Mouse (Mus musculus): Measurements from ENCODE around the gene Fmnl3.

GRCm38 (mm10) chr15:99368583-99369266, 1.6 kb downstream of the Fmnl3 start:
- TF ChIP-seq EP300 (IDR thresholded peaks at IDR 0.05; ENCODE audit: low read depth in 1 of 2, low read length in 2 of 2) (no peak), CTCF (IDR thresholded peaks at IDR 0.05 in 2 of 3, conservative IDR thresholded peaks at IDR 0.05 in 1 of 3; ENCODE audit: control insufficient read depth in 1 of 3, insufficient read depth in 1 of 3, low read depth in 2 of 3, low read length in 3 of 3, poor library complexity in 1 of 3, severe bottlenecking in 1 of 3) (no peak), USF2 (IDR thresholded peaks at IDR 0.05; ENCODE audit: borderline replicate concordance in 1 of 2, insufficient read depth in 1 of 2, low read depth in 1 of 2, low read length in 2 of 2) (no peak), RAD21 (IDR thresholded peaks at IDR 0.05; ENCODE audit: low read depth, low read length) (no peak), MAFK (IDR thresholded peaks at IDR 0.05; ENCODE audit: borderline replicate concordance, low read depth, low read length) (no peak), POLR2A (IDR thresholded peaks at IDR 0.05; ENCODE audit: control insufficient read depth in 1 of 2, insufficient read depth in 1 of 2, low read depth in 1 of 2, low read length in 2 of 2, poor library complexity in 1 of 2) (no peak), E2F4 (IDR thresholded peaks at IDR 0.05; ENCODE audit: borderline replicate concordance, low read depth, low read length) (no peak), MAZ (IDR thresholded peaks at IDR 0.05; ENCODE audit: low read depth, low read length) (no peak), MXI1 (IDR thresholded peaks at IDR 0.05; ENCODE audit: low read depth, low read length) (no peak), ZC3H11A (IDR thresholded peaks at IDR 0.05; ENCODE audit: low read depth, low read length) (no peak), NELFE (IDR thresholded peaks at IDR 0.05; ENCODE audit: low read depth, low read length) (no peak)
